Mouse (Mus musculus) heart, embryonic 12.5 days (tissue): Measurements from ENCODE around the gene Pdgfra. TPM values are rescaled to one million over a fixed set of nuclear protein-coding genes. Genes with fewer than 3 reads are reported as not detected.

Experiments used
- ATAC-seq: fragments of 200-750 bp; cut with Nextera tagmentation; 2 replicates; pipeline ENCODE4 v1.8.0; 2017; ENCODE audit warnings: moderate TSS enrichment, moderate library complexity; ENCODE audit not compliant: insufficient number of reproducible peaks, low FRiP score
- H3K27ac ChIP-seq: fragments of 300-500 bp; sonication (generic); 2 replicates; pipeline ENCODE4 v1.5.1; 2016; ENCODE audit warnings: mild to moderate bottlenecking, moderate library complexity; ENCODE audit not compliant: poor library complexity, severe bottlenecking
- H3K27me3 ChIP-seq: fragments of 300-500 bp; sonication (generic); replicated peaks from 2 replicates; pipeline ENCODE4 v1.6.1; 2016; ENCODE audit warnings: mild to moderate bottlenecking, moderate library complexity
- H3K36me3 ChIP-seq: fragments of 300-500 bp; sonication (generic); 2 replicates; pipeline ENCODE4 v1.6.1; 2016; ENCODE audit warnings: mild to moderate bottlenecking, moderate library complexity
- H3K4me1 ChIP-seq: fragments of 300-500 bp; sonication (generic); replicated peaks from 2 replicates; pipeline ENCODE4 v1.6.1; 2016; ENCODE audit warnings: mild to moderate bottlenecking
- H3K4me2 ChIP-seq: fragments of 300-500 bp; sonication (generic); 2 replicates; pipeline ENCODE4 v1.6.1; 2016; ENCODE audit warnings: mild to moderate bottlenecking, moderate library complexity
- H3K4me3 ChIP-seq: fragments of 300-500 bp; sonication (generic); 2 replicates; pipeline ENCODE4 v1.5.1; 2016; ENCODE audit warnings: mild to moderate bottlenecking
- H3K9ac ChIP-seq: fragments of 300-500 bp; sonication (generic); 2 replicates; pipeline ENCODE4 v1.6.1; 2016; ENCODE audit warnings: mild to moderate bottlenecking, moderate library complexity
- H3K9me3 ChIP-seq: fragments of 300-500 bp; sonication (generic); replicated peaks from 2 replicates; pipeline ENCODE4 v1.6.1; 2016; ENCODE audit warnings: mild to moderate bottlenecking, moderate library complexity
- WGBS: fragments of 180-500 bp; shearing (Covaris S2); methylation state at CpG from one replicate; pipeline ENCODE4 v1.1.7; 2016; 5-methylcytosine and 5-hydroxymethylcytosine counted together
- polyA plus RNA-seq: library from polyadenylated mRNA; unstranded; fragments of >200 nt; fragmentation: Nextera tagmentation; extraction: Ambion mirVana; gene quantifications from 2 replicates; pipeline ENCODE4 v1.2.1, GENCODE M21; 2016

The Pdgfra gene
- polyA plus RNA-seq, 1 experiment from 2014 or later, result 41.3 TPM

DNA sequence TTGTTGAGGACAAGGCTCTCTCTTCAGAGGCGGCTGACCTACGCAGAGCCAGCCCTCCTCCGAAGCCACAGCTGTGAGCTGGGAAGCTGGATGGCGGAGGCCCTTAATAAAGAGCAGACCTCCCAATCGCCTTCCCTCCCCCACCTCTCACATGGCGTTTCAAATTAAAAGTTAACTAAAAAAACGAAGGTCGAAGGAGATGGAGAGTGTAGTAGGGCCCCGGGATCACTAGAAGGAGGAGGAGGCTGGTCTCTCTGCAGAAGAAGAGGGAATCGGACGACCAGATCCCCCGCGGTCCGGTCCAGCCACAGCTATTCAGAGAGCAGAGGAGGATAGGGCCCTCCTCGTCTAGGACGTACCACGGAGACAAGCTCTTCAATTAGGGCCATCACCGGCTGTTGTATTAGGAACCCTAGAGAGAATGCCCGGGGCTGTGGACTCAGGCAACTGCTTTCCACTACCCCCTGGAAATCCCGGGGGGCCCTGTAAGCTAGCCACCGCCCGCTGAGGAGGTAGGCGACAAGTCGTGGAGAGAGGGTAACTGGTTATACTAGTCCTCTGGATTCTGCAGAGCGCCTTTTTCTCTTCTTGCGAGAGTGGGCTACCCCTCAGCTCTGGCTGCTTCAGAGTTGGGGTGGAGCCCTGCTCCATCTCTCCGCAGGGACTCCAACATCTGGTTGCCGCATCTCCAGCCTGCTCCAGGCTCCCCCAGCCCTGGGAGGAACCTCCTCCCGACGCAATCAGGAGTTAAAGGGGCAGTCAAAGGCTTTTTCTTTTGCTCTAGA, 3.6 kb upstream of the Pdgfra start:
- Histone ChIP-seq H3K27ac (peak overlapping the region; percentile 41; the same call in 1 of the 2 replicates), H3K4me1 (peaks cover 36% of the 10 kb centered on the region), H3K36me3 (no peaks in the 10 kb centered on the region), H3K9me3 (no peaks in the 10 kb centered on the region), H3K27me3 (peaks cover 78% of the 10 kb centered on the region), H3K4me2 (peak overlapping the region; percentile 61), H3K9ac (peak overlapping the region; percentile 10; the same call in 1 of the 2 replicates), H3K4me3 (peak overlapping the region; percentile 43)
- 3% methylated on average over 29 of the region's 30 CpGs for WGBS
- ATAC-seq, result no peak

DNA sequence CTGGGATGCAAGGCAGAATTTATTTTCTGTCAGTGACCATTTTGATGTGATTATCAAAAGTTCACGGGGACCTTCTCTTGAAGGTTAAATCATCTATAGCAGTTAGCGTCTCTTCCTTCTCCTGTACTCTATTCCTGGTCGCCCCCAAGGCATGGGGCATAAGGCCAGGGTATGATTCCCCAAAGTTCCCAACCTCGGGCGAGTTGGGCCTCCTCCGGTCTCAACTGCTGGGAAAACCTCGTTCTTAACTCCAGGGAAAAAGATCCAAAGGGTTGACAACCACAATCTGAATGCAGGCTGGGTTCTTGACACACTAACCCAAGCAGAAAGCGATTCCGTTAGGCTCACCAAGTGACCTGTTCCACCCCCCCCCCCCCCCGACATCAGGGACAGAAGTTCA, 2.7 kb upstream of the Pdgfra start:
- WGBS, result 3% methylated on average over 10 of the region's 10 CpGs
- H3K27ac ChIP-seq, result no peak overlapping the region

DNA sequence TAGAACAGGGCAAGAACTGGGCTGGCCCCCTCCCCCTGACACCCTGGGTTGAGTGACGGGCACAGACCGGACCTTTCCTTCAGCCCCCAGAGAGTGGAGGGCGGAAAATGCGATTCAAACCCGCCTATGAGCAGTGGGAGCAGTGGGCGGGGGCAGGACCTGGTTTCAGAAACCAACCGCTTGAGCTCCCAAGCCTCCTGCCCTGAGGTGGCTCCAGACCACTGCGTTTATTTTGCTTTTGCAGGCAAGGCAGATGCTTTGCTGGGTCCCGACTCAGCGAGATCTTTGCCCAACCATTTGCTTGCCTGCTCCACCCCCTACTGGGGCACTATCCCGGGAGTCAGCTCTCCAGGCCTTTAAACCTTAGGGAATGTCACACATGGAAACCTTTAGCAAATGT, 2.2 kb upstream of the Pdgfra start:
- H3K4me3 ChIP-seq, result peak overlapping the region; percentile 43
- H3K4me1 ChIP-seq, result peaks cover 46% of the 10 kb centered on the region
- H3K27ac ChIP-seq, result no peak overlapping the region
- peaks cover 75% of the 10 kb centered on the region for H3K27me3 ChIP-seq
- peak overlapping the region; percentile 61 for H3K4me2 ChIP-seq
- no peak for ATAC-seq
- no peaks in the 10 kb centered on the region for H3K36me3 ChIP-seq
- H3K9me3 ChIP-seq, result no peaks in the 10 kb centered on the region
- under 1% methylated on average over 11 of the region's 11 CpGs for WGBS
- H3K9ac ChIP-seq, result 0 out of 2 replicates have a peak overlapping the region, but pooled peaks have one; percentile 21

More for the DNA sequence above, 2.7 kb upstream of the Pdgfra start:
- H3K36me3 ChIP-seq, result no peaks in the 10 kb centered on the region
- ATAC-seq, result no peak
- no peak overlapping the region for H3K9ac ChIP-seq
- peak overlapping the region; percentile 43 for H3K4me3 ChIP-seq
- peaks cover 76% of the 10 kb centered on the region for H3K27me3 ChIP-seq
- H3K4me2 ChIP-seq, result peak overlapping the region; percentile 61
- H3K4me1 ChIP-seq, result peaks cover 41% of the 10 kb centered on the region
- H3K9me3 ChIP-seq, result no peaks in the 10 kb centered on the region

- Histone ChIP-seq H3K4me1 (peaks cover 48% of the 10 kb centered on the region), H3K9ac (no peak overlapping the region), H3K27ac (peak overlapping the region; percentile 70; the same call in 1 of the 2 replicates), H3K27me3 (peaks cover 75% of the 10 kb centered on the region), H3K4me3 (peak overlapping the region; percentile 43), H3K4me2 (peak overlapping the region; percentile 61), H3K36me3 (no peaks in the 10 kb centered on the region), H3K9me3 (no peaks in the 10 kb centered on the region)
- ATAC-seq, result no peak
- under 1% methylated on average over 23 of the region's 23 CpGs for WGBS
These were observed 1.6 kb upstream of the Pdgfra start for GRCm38 (mm10) chr5:75150341-75150981.

- Histone ChIP-seq H3K4me2 (peak overlapping the region; percentile 61), H3K27me3 (peaks cover 68% of the 10 kb centered on the region), H3K36me3 (no peaks in the 10 kb centered on the region), H3K4me3 (peak overlapping the region; percentile 43), H3K9me3 (no peaks in the 10 kb centered on the region), H3K4me1 (peaks cover 48% of the 10 kb centered on the region), H3K9ac (peak overlapping the region; percentile 47), H3K27ac (peak overlapping the region; percentile 70)
- 0 out of 2 replicates have a peak, but pooled peaks have one; percentile 31 for ATAC-seq
- under 1% methylated on average over 35 of the region's 35 CpGs for WGBS
These were observed 769 bp upstream of the Pdgfra start for GRCm38 (mm10) chr5:75151146-75151900.

DNA sequence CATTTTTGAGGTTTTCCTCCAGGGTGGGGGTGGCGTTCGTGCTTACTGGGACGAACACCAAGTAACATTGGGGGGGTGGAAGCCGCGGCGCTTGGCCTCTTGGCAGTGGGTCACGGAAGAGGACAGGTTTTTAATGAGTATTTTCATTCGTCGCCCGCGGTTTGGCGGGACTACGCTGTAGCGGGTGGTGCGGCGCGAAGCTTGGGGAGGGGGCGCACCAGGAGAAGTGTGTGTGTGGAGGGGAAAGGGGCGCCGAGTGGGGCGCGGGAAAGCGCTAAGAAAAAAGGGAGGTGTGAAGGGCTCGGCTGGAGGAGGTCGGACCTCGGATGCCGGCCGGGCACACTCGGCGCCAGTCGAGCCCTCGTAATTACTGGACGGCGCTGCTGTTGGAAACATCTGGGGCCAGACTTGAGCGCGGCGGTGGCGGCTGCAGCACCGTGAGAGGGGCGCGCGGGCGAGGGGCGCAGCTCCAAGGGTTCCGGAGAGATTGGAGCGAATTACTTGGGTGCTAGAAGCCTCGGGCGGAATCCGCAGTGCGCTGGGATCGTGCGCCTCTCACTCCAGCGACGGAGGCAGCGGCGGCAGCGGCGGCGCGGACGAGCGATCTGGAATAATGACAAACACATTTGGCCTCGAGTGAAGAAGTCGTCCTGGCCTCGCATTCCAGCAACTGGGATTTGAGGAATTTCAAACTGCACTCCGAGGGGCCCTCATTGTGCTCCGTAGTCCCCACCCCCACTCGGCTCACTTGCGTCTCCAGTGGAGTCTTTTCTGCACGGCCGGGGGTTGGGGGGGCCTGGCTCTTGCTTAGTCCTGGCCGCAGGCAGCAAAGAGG, 916 bp downstream of the Pdgfra start:
- peak overlapping the region; percentile 86 for H3K9ac ChIP-seq
- no peak for ATAC-seq
- no peaks in the 10 kb centered on the region for H3K36me3 ChIP-seq
- peaks cover 54% of the 10 kb centered on the region for H3K27me3 ChIP-seq
- peak overlapping the region; percentile 86 for H3K27ac ChIP-seq
- no peaks in the 10 kb centered on the region for H3K9me3 ChIP-seq
- under 1% methylated on average over 72 of the region's 72 CpGs for WGBS
- peak overlapping the region; percentile 85 for H3K4me2 ChIP-seq
- peaks cover 48% of the 10 kb centered on the region for H3K4me1 ChIP-seq
- H3K4me3 ChIP-seq, result peak overlapping the region; percentile 55

GRCm38 (mm10) chr5:75153626-75153960, 1.5 kb downstream of the Pdgfra start:
- Histone ChIP-seq H3K36me3 (no peaks in the 10 kb centered on the region), H3K9me3 (no peaks in the 10 kb centered on the region), H3K9ac (peak overlapping the region; percentile 86), H3K4me2 (peak overlapping the region; percentile 85), H3K27ac (peak overlapping the region; percentile 86), H3K27me3 (peaks cover 49% of the 10 kb centered on the region), H3K4me1 (peaks cover 46% of the 10 kb centered on the region), H3K4me3 (peak overlapping the region; percentile 55)
- no peak for ATAC-seq
- under 1% methylated on average over 13 of the region's 13 CpGs for WGBS

GRCm38 (mm10) chr5:75153961-75154620, 2.0 kb downstream of the Pdgfra start:
- Histone ChIP-seq H3K4me1 (peaks cover 41% of the 10 kb centered on the region), H3K4me3 (peak overlapping the region; percentile 55), H3K9ac (peak overlapping the region; percentile 86), H3K27me3 (peaks cover 44% of the 10 kb centered on the region), H3K9me3 (no peaks in the 10 kb centered on the region), H3K27ac (peak overlapping the region; percentile 86), H3K4me2 (peak overlapping the region; percentile 85), H3K36me3 (no peaks in the 10 kb centered on the region)
- WGBS, result 1% methylated on average over 27 of the region's 27 CpGs
- ATAC-seq, result no peak

- peaks cover 34% of the 10 kb centered on the region for H3K4me1 ChIP-seq
- no peak for ATAC-seq
- WGBS, result under 1% methylated on average over 21 of the region's 21 CpGs
- peak overlapping the region; percentile 86 for H3K9ac ChIP-seq
- H3K4me3 ChIP-seq, result peak overlapping the region; percentile 55
- H3K27ac ChIP-seq, result peak overlapping the region; percentile 86
- H3K36me3 ChIP-seq, result no peaks in the 10 kb centered on the region
- H3K27me3 ChIP-seq, result peaks cover 37% of the 10 kb centered on the region
- peak overlapping the region; percentile 85 for H3K4me2 ChIP-seq
- H3K9me3 ChIP-seq, result no peaks in the 10 kb centered on the region
These were observed 2.6 kb downstream of the Pdgfra start for GRCm38 (mm10) chr5:75154621-75155235.

DNA sequence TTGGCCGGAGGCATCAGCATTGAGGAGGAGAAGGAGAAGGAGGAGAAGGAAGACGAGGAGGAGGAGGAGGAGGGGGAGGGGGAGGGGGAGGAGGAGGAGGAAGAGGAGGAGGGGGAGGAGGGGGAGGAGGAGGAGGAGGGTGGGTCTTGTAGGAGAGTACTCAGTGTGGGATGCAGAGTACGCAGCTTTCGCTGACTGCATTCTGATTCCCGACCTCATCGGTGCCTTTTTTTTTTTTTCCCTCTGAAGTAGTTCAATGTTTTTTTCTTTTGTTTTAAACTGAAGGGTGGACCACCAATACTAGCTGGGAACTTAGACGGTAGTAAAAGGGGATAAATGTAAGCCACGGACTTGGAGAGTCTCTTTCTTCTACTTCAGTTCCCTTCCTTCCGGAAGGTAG, 3.2 kb downstream of the Pdgfra start:
- peak overlapping the region; percentile 86 for H3K27ac ChIP-seq
- peak overlapping the region; percentile 85 for H3K4me2 ChIP-seq
- no peaks in the 10 kb centered on the region for H3K36me3 ChIP-seq
- H3K4me3 ChIP-seq, result peak overlapping the region; percentile 55
- peak overlapping the region; percentile 86 for H3K9ac ChIP-seq
- peaks cover 32% of the 10 kb centered on the region for H3K4me1 ChIP-seq
- H3K27me3 ChIP-seq, result peaks cover 33% of the 10 kb centered on the region
- no peak for ATAC-seq
- 0% methylated on average over 8 of the region's 9 CpGs for WGBS
- no peaks in the 10 kb centered on the region for H3K9me3 ChIP-seq
